Mouse (Mus musculus): ENCODE measurements around the gene Sdk1.

DNA sequence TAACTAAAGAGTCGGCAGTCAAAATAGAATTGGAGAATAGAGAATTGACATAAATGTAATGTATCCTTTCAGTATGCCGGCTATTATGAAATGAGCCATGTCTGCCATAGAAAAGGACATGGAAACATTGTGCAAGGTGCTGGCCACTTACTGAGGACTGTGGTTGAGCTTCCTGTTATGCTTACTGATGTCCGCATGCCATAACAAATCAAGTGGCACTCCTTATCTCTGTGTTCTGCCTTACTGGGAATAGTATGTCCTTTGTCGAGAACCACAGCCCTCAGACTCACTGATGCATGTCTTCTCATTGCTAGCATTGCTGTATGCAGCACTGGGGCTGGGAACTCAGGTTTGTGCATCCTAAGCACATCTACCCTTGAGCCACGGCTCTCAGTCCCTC is 541.0 kb downstream of the Sdk1 start:
- TF ChIP-seq POLR2A (IDR thresholded peaks at IDR 0.05; ENCODE audit: low read depth, low read length) (no peak), CTCF (IDR thresholded peaks at IDR 0.05; ENCODE audit: extremely low read depth, insufficient read length, insufficient replicate concordance, low read depth, low read length) (no peak)

Measured in small intestine, adult 2 months (tissue).